Mouse (Mus musculus) lung, postnatal 25 days (tissue): ENCODE measurements at regions not wholly inside any gene's neighbourhood (a gene's known extent, or its start where the extent isn't known, plus 50 kb on each side); places are given as distances from the start of the nearest gene placed in this dataset.

Experiments used
- DNase-seq: peaks from one replicate; pipeline ENCODE4 v3.0.0; 2022; ENCODE audit warnings: low spot score

DNA sequence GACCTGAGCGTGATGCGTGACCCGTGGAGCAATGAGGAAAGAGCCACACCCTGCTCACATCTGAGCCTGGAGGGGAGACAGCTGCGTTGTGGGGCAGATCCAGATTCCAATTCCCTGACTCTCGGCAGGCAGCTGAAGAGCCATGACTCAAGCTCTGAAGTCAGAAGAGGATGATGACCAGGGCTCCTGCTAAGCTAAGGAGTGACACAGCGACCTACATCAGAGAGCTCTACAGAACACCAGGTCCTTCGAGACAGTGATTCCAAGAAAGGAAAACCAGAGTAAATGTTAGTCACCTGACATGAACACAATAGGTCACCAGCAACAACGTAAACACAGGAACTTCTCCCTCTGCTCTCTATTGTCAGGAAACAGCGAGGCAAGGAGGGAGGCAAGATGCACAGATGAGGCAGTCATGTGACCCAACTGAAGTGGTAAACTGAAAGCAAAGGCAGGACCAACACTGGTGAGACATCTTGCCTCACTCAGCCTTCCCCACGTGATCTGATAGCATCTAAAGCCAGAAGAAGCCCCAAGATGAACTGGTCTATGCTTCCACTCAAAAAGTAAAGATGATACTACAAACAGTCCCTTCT lies 444.2 kb upstream of the Gm19410 start:
- no peak for DNase-seq

DNA sequence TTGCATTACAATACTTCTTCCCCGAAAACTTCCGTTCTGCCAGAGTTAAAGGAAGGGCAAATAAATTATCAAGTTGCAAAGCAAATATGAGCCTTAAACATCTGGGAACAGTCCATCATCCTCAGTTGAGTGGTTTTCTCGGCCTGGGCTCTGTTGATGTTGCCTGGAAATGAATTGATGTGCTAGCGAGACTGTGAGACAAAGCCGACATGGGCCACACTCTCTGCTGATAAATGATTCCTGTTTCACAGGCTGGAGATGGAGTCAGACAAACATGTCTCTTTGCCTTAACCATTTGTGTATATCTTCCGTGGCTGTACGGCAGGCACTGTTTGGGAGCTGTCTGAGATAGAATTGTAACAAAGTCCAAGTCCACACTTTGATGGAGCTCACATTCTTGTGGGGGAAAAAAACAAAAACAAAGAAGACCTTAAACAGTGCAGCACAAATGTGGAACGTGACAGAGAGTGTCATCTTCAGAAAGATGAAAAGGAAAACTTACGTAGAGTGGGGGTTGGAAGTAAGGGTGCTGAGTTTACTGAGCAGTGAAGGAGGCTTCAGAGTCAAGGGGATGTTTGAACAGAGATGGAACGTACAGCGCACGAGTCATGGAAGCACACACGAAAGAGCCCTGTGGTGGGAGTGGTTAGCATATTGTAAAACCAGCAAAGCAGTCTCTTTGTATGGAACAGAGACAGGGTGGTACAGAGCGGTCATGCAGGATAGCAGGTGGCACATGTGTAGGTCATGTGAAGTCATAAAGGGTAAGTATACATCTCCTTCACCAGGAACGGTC lies 442.2 kb upstream of the Gm19410 start:
- no peak for DNase-seq
